Mouse (Mus musculus) spleen, adult 2 months (tissue): Measurements from ENCODE around the gene Apba1. TPM values are rescaled to one million over a fixed set of nuclear protein-coding genes. Genes with fewer than 3 reads are reported as not detected.

ENCODE experiments used
- DNase-seq, 2 experiments: peaks; one replicate each; pipeline versions ENCODE4 v3.0.0 to v3.0.0-alpha.2; 2012 to 2021; ENCODE audit warnings: low spot score in 2 of 2, low read depth in 1 of 2
- H3K27ac ChIP-seq: fragments of 200-500 bp; 2 replicates; pipeline ENCODE4 v1.5.1; 2012; ENCODE audit warnings: low read length, inconsistent platforms; ENCODE audit not compliant: insufficient read depth
- H3K27me3 ChIP-seq: fragments of 200-500 bp; 2 replicates; pipeline ENCODE4 v1.6.1; 2012; ENCODE audit warnings: mild to moderate bottlenecking, moderate library complexity, low read length, inconsistent platforms; ENCODE audit not compliant: control insufficient read depth, insufficient read depth
- H3K36me3 ChIP-seq: fragments of 200-500 bp; 2 replicates; pipeline ENCODE4 v1.6.1; 2012; ENCODE audit warnings: mild to moderate bottlenecking, low read length, inconsistent platforms; ENCODE audit not compliant: control insufficient read depth, insufficient read depth
- H3K4me1 ChIP-seq: fragments of 200-500 bp; 2 replicates; pipeline ENCODE4 v1.6.1; 2011; ENCODE audit warnings: inconsistent platforms; ENCODE audit not compliant: control insufficient read depth, insufficient read depth, insufficient read length
- H3K4me3 ChIP-seq: fragments of 200-500 bp; 2 replicates; pipeline ENCODE4 v1.5.1; 2011; ENCODE audit warnings: mild to moderate bottlenecking, inconsistent platforms; ENCODE audit not compliant: insufficient read depth, insufficient read length; ENCODE audit errors: extremely low read depth
- CTCF ChIP-seq: fragments of 200-500 bp; IDR thresholded peaks from 2 replicates; pipeline ENCODE4 v1.5.1; 2011; ENCODE audit warnings: mild to moderate bottlenecking, inconsistent platforms; ENCODE audit not compliant: insufficient read depth, insufficient read length, insufficient replicate concordance; ENCODE audit errors: extremely low read depth
- POLR2A ChIP-seq: fragments of 200-500 bp; IDR thresholded peaks from 2 replicates; pipeline ENCODE4 v1.6.1; 2011; ENCODE audit warnings: low read depth, low read length, inconsistent platforms
- WGBS: fragments of 180-500 bp; shearing (Covaris S2); methylation state at CpG from one replicate; pipeline ENCODE4 v1.1.7; 2018; 5-methylcytosine and 5-hydroxymethylcytosine counted together
- polyA plus RNA-seq: library from polyadenylated mRNA; depleted of rRNA; stranded (reverse); fragments of >200 nt; gene quantifications from 2 replicates; pipeline ENCODE4 v1.2.3, GENCODE M21; 2012

Apba1 gene
- polyA plus RNA-seq, 1 experiment: 2.1 TPM

- H3K4me1 ChIP-seq: no peaks in the 10 kb centered on the region
- TF ChIP-seq CTCF (no peak), POLR2A (no peak)
- no peaks in the 10 kb centered on the region for H3K36me3 ChIP-seq
- no peak for DNase-seq
- H3K27ac ChIP-seq: no peak overlapping the region
- WGBS: 70% methylated on average over 6 of the region's 6 CpGs
- no peak overlapping the region for H3K4me3 ChIP-seq
- no peaks in the 10 kb centered on the region for H3K27me3 ChIP-seq
Measured at GRCm38 (mm10) chr19:23806796-23807195, 48.1 kb downstream of the Apba1 start.

- 82% methylated on average over 8 of the region's 8 CpGs for WGBS
- no peaks in the 10 kb centered on the region for H3K4me1 ChIP-seq
- no peaks in the 10 kb centered on the region for H3K27me3 ChIP-seq
- TF ChIP-seq POLR2A (no peak), CTCF (no peak)
- H3K4me3 ChIP-seq: no peak overlapping the region
- no peaks in the 10 kb centered on the region for H3K36me3 ChIP-seq
- H3K27ac ChIP-seq: no peak overlapping the region
- no peak for DNase-seq
Measured at GRCm38 (mm10) chr19:23807371-23807770, 48.7 kb downstream of the Apba1 start.

- Histone ChIP-seq H3K36me3 (no peaks in the 10 kb centered on the region), H3K4me3 (no peak overlapping the region), H3K4me1 (no peaks in the 10 kb centered on the region), H3K27ac (no peak overlapping the region), H3K27me3 (no peaks in the 10 kb centered on the region)
- TF ChIP-seq POLR2A (no peak), CTCF (no peak)
- WGBS: 91% methylated on average over 1 of the region's 1 CpGs
- DNase-seq: no peak
Measured at GRCm38 (mm10) chr19:23809236-23809635, 50.5 kb downstream of the Apba1 start.

GRCm38 (mm10) chr19:23810512-23810911, 51.8 kb downstream of the Apba1 start:
- H3K36me3 ChIP-seq: no peaks in the 10 kb centered on the region
- H3K4me3 ChIP-seq: no peak overlapping the region
- no peaks in the 10 kb centered on the region for H3K4me1 ChIP-seq
- DNase-seq: no peak
- H3K27ac ChIP-seq: no peak overlapping the region
- TF ChIP-seq CTCF (no peak), POLR2A (no peak)
- 77% methylated on average over 5 of the region's 5 CpGs for WGBS
- H3K27me3 ChIP-seq: no peaks in the 10 kb centered on the region

GRCm38 (mm10) chr19:23810976-23811375, 52.3 kb downstream of the Apba1 start:
- no peak for DNase-seq

GRCm38 (mm10) chr19:23816762-23817161, 58.1 kb downstream of the Apba1 start:
- no peaks in the 10 kb centered on the region for H3K4me1 ChIP-seq
- 91% methylated on average over 13 of the region's 13 CpGs for WGBS
- no peak for TF ChIP-seq POLR2A
- TF ChIP-seq CTCF: no peak

More at GRCm38 (mm10) chr19:23810976-23811375, 52.3 kb downstream of the Apba1 start:
- no peaks in the 10 kb centered on the region for H3K27me3 ChIP-seq
- no peaks in the 10 kb centered on the region for H3K36me3 ChIP-seq
- H3K4me3 ChIP-seq: no peak overlapping the region
- WGBS: 86% methylated on average over 5 of the region's 5 CpGs
- no peak for TF ChIP-seq POLR2A
- TF ChIP-seq CTCF: no peak
- no peaks in the 10 kb centered on the region for H3K4me1 ChIP-seq
- H3K27ac ChIP-seq: no peak overlapping the region

GRCm38 (mm10) chr19:23817196-23817595, 58.5 kb downstream of the Apba1 start:
- H3K36me3 ChIP-seq: no peaks in the 10 kb centered on the region
- 78% methylated on average over 6 of the region's 6 CpGs for WGBS
- H3K27ac ChIP-seq: no peak overlapping the region
- TF ChIP-seq POLR2A (no peak), CTCF (no peak)
- no peaks in the 10 kb centered on the region for H3K27me3 ChIP-seq
- no peak for DNase-seq
- no peak overlapping the region for H3K4me3 ChIP-seq
- no peaks in the 10 kb centered on the region for H3K4me1 ChIP-seq

More at GRCm38 (mm10) chr19:23816762-23817161, 58.1 kb downstream of the Apba1 start:
- no peaks in the 10 kb centered on the region for H3K27me3 ChIP-seq
- no peaks in the 10 kb centered on the region for H3K36me3 ChIP-seq
- H3K4me3 ChIP-seq: no peak overlapping the region
- DNase-seq: no peak
- no peak overlapping the region for H3K27ac ChIP-seq
